Mouse (Mus musculus): ENCODE measurements around the gene Gpr139. TPM values are rescaled to one million over a fixed set of nuclear protein-coding genes. Genes with fewer than 3 reads are reported as not detected.

The Gpr139 gene
- not detected for polyA plus RNA-seq (2014; fragmentation: Illumina TruSeq; extraction: RNeasy Lipid Tissue Mini Kit (QIAGEN cat#74804); ENCODE audit: low read depth, low replicate concordance)

GRCm38 (mm10) chr7:119184341-119185143 lies at the start of gene Gpr139:
Gene Gpr139, minus strand, starts transcription at chr7:119184603.

Other genes starting within 250 kb of the Gpr139 start
- 2.5 TPM for gene Gprc5b, start 189.4 kb downstream of the Gpr139 start, polyA plus RNA-seq (2014; fragmentation: Illumina TruSeq; extraction: RNeasy Lipid Tissue Mini Kit (QIAGEN cat#74804); ENCODE audit: low read depth, low replicate concordance)

Data from sigmoid colon, adult 10 weeks (tissue).